Mouse (Mus musculus) T-helper 1 cell (primary cell): Measurements from ENCODE around the gene Cacna2d1.

Experiments
- in situ Hi-C: fragments of 300-600 bp; cut with MboI, MseI; formaldehyde crosslinking; loops from one replicate; pipeline ENCODE4 v1.15.1; 2025; ENCODE audit warnings: high pct_unique_total_duplicates

Gene Cacna2d1

GRCm38 (mm10) chr5:15983354-15983753, 48.9 kb downstream of the Cacna2d1 start:
- in situ Hi-C loops: no loop called here

GRCm38 (mm10) chr5:15985228-15985858, 50.9 kb downstream of the Cacna2d1 start:
- in situ Hi-C loops: no loop called here

DNA sequence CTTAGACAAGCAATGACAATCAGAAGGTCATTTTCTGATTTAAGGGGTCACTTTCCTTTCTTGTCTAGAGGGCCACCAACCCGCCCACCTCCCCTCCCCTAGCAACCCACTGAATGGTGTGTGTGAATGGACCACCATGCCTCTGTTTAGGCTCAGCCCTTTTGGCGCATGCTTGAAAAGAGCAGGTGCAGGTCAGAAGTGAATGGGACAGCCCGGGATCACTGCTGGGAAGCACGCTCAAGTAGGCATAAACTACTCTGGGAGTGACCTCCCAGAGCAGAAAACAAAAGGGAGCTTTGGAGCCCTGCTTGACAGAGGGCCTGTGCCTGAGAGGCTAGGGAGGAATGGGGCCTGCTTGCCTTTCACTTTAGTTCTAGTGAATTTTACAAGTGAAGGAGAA, 51.4 kb downstream of the Cacna2d1 start:
- in situ Hi-C loops: no loop called here

- in situ Hi-C loops: no loop called here
Observed at GRCm38 (mm10) chr5:15991428-15992139, 57.1 kb downstream of the Cacna2d1 start.

DNA sequence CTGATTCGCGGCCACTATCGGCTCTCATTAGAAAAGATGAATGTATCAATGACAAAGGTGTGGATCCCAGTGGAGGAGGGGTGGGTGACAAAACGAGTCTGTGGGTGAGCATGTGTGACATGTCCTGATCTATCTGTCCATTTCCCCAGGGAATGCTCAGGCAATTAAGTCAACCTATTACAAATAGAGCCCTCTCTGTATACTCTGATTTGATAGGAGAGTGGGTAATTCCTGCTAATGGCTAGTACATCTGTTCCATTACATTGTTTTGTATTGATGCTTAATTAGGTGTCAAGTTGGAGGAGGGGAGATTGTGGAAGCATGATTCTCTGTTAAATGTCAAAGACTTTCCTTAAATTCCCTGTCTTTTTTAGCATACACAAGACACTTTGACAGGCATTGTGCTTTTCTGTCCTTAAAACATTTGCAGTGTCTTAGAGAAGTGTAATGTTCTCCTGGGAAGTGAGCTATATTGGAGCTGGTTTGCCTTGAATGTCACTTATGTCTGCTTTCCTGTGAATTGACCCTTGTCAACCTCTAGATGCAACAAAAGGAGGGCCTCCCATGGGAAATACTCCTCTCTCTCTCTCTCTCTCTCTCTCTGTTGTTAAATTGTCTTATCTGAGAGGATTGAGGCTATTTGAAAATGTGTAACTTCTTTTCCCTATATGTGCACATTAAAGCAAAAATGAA, 58.9 kb downstream of the Cacna2d1 start:
- in situ Hi-C loops: no loop called here

DNA sequence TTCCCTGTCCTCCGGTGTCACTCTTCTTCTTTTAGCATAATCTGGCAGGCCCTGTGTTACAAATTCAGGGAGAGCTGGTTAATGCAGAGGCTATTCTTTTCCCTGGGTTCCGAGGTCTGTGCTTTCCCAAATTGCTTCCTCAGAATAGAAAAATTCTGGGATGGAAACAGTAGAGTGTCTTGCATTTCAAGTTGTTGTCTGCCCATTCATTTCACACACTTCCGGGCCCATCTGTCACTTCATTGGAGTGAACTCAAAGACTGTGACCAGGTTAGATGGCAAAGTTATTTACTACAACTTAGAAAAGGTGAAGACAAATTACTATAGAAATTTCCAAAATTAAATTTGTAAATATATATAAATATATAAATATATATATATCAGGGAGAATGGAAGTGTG, 62.7 kb downstream of the Cacna2d1 start:
- in situ Hi-C loops: no loop called here

- in situ Hi-C loops: no loop called here
Observed at GRCm38 (mm10) chr5:15997769-15998168, 63.3 kb downstream of the Cacna2d1 start.

- in situ Hi-C loops: no loop called here
Observed at GRCm38 (mm10) chr5:16000917-16001316, 66.4 kb downstream of the Cacna2d1 start.

DNA sequence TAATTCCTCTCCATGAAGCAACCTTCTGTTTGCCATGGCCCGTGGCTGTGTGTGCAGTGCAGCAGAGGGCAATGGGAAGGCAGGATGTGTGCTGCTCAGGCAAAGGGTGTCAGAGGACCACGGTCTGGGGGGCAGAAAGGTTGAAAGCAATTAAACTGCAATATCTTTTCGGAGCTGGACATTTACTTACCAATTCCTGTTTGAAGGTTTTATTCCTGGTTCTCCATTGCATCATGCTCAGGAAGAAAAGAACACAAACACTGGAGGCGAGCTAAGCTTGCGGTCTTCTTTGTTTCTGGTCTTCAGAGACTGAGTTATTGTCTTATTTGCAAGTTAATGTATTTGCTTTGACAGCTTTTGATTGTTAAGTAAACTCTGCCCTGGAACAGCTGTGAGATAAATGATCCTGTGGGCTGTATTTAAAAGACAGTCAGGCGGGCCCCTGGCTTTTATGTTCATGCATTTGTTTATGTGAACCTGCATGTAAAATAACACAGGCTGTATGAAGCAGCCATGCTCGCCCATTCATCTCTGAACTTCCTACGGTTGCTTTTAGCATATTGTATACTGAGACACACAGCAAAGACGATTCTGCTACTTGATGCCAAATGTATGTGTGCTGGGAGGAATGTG, 68.1 kb downstream of the Cacna2d1 start:
- in situ Hi-C loops: no loop called here

DNA sequence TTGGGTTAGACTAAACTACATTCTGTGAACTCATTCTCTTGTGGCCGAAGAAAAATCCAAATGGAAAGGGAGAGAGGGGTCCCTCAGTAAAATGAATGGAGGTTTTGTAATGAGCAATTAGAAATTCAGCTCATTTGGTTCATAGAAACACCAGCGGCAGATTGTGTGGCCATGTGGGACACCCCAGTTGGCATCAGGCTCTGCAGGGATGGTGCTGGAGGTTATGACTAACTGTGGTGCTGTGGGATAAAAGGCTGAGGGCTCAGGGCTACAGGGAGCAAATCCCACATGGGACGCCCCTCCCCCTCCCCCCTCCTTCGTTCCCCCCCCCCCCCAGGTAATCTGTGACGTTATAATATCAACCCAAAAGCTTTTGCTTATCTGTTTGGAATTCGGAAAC, 69.8 kb downstream of the Cacna2d1 start:
- in situ Hi-C loops: no loop called here

- in situ Hi-C loops: no loop called here
Observed at GRCm38 (mm10) chr5:16006964-16007363, 72.5 kb downstream of the Cacna2d1 start.

- in situ Hi-C loops: no loop called here
Observed at GRCm38 (mm10) chr5:16013649-16014048, 79.2 kb downstream of the Cacna2d1 start.

- in situ Hi-C loops: no loop called here
Observed at GRCm38 (mm10) chr5:16014392-16014791, 79.9 kb downstream of the Cacna2d1 start.

DNA sequence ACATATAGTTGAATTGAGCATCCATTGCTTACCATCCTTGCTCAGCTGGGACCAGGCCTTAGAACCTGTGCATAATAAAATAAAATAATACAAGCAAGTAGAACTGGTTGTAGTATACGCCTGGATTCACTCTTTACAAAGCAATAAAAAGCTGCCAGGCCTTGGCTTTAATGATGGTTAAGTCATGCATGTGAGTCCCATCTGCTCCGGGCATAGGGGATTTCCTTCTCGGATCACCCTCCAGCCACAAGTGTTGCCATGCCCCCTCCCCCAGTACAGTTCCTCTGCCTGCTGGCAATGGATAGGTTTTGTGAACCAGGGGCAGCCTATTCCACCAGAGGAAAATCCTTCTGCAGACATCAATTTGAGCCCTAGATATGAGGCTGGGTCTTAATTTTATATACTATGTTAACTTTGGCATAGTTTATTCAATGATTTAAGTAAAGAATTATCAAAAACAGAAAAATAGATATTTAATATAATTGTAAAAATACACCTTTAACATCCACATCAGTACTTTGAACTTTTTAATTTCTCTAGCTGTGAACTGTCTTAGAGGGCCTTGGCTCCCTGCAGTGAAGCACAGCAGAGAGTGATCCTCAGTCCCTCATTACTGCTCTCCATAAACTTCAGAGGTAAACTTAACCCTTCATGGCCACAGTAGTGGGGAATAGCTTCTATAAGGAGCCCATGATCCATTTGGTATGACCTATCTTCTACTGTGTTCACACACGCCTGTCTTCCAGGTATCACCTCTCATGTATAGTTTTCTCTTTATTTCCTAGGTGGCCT, 90.3 kb downstream of the Cacna2d1 start:
- in situ Hi-C loops: no loop called here

- in situ Hi-C loops: no loop called here
Observed at GRCm38 (mm10) chr5:16028881-16029280, 94.4 kb downstream of the Cacna2d1 start.

GRCm38 (mm10) chr5:16029481-16029880, 95.0 kb downstream of the Cacna2d1 start:
- in situ Hi-C loops: no loop called here

- in situ Hi-C loops: no loop called here
Observed at GRCm38 (mm10) chr5:16033569-16033968, 99.1 kb downstream of the Cacna2d1 start.

DNA sequence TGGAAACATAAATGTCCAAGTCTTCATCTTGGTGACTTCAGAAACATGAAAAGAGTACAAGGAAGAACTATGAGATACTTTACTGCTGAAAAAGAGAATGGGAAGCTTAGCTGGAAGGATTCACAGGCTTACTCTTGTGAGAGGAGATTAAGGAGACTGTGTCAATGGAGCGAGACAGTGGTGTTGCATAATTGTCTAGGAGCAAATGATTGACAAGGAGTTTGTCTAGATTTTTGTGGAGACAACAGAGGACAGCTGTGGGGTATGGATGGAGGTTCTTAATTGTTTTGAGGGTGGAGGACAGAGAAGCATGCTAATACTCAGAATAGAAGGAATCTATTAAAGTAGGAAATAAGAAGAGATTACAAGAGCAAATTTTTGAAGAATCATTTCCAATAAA, 100.8 kb downstream of the Cacna2d1 start:
- in situ Hi-C loops: no loop called here

DNA sequence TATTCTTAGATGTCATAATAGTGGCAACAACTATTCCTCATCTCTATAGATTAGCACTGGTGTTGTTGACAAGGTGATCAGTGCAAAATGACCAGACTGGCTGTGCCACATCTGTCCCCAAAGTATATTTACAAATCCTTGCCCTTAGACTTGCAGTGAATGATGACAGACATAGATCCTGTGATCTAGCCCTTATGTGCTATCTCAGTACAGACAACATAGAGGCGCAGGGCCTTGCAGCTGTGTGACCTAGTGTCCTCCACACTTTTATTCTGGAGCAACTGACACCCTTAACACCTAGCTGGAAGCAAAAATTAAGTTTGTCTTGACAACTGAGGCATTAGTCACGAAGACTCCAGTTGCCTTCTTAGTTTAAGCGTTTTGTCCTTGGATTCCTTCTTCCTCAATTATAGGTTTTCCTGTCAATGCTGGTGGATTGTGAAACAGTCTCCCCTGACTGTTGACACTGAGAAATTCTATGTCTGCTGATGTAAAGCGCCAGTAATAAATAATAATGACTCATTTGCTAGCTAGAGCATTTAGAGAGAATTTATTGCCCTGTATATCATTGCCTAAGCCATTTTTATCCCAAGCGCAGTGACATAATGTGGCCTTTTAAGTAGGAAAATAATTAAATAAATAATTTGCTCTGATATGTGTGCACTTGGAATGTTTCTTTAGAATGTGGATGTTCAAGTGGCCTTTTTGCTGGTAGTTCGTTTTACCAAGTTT, 110.8 kb downstream of the Cacna2d1 start:
- in situ Hi-C loops: no loop called here

GRCm38 (mm10) chr5:16047452-16048191, 113.1 kb downstream of the Cacna2d1 start:
- in situ Hi-C loops: no loop called here
